Mouse (Mus musculus): ENCODE data around the gene Olfr1216.
"Not testable (repeated sequence)": the region's sequence is repeated elsewhere in the genome, so short reads cannot be mapped to it uniquely, and the experiment has no call there.

The Olfr1216 gene

GRCm38 (mm10) chr2:89018240-89018639 is at the start of gene Olfr1216:
TSS of gene Olfr1216 (minus strand) at chr2:89018340.
- no peak for DNase-seq (ENCODE audit: low spot score)

DNA sequence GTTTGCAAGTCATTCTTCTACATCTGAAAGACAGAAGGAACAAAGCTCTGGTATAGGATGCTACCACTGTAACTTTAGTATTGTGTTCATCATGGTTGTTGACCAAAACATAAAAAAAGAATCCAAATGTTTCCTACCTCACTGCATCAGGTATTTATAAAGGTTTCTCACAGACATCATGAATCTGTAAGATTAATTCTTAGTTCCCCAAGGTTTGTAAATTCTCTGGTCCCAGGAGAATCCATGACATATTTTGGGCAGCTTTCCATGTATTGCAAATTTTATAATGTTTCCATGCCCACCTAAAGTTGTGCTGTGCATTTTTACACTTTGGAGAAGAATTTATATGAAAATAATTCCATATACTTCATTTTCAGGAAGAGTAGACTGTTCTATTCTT is 42.9 kb upstream of the Olfr1216 start, which contains the start of gene Olfr1218:
TSS of gene Olfr1218 (minus strand) at position 101 of the 400 bp plus-strand sequence.
- no peak for DNase-seq (ENCODE audit: low spot score)

DNA sequence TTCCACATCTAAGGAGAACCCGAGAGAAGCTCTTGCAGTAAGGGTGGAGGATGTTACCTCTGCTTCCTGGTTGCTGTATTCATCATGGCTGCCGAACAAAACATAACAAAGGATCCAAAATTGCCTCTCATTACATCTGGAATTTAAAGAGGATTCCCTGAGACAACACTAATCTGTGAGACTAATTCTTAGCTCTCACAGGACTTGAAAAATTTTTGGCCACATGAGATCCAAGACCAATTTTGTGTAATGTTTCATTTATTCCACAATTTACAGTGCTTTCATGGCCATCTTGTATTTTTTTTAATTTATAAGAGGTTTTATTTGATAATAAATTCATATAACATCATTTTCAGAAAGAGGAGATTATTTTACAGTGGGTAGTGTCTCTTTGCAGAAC is 13.8 kb upstream of the Olfr1216 start, which contains the start of gene Olfr1217:
TSS of gene Olfr1217 (minus strand) at position 101 of the 400 bp plus-strand sequence.
- no peak for DNase-seq (ENCODE audit: low spot score)

- not testable (repeated sequence) for DNase-seq (ENCODE audit: low spot score)
Observed at GRCm38 (mm10) chr2:89021436-89021835, 3.3 kb upstream of the Olfr1216 start.

DNA sequence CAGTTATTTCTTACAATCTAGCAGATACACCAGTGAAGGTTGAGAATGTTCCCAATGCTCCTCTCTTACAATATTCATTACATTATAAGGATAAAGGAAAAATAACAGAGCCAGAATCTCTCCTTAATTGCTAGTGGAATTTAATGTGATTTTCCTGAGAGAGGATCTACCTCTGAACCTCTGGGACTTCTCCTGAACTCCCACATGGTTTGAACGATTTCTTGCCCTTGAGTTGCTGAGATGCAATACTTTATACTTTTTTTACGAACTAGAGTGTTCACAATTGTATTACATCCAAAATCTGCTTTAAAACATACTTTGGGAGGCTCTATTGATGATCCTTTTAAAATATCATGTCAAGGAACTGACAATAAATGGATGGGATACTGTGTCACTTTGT is 11.3 kb downstream of the Olfr1216 start, which contains the start of gene Olfr1215:
TSS of gene Olfr1215 (minus strand) at position 101 of the 400 bp plus-strand sequence.
- DNase-seq (ENCODE audit: low spot score), result no peak

GRCm38 (mm10) chr2:88992553-88992952 is 25.6 kb downstream of the Olfr1216 start, which contains the start of gene Olfr1214:
TSS of gene Olfr1214 (minus strand) at chr2:88992653.
- no peak for DNase-seq (ENCODE audit: low spot score)

DNA sequence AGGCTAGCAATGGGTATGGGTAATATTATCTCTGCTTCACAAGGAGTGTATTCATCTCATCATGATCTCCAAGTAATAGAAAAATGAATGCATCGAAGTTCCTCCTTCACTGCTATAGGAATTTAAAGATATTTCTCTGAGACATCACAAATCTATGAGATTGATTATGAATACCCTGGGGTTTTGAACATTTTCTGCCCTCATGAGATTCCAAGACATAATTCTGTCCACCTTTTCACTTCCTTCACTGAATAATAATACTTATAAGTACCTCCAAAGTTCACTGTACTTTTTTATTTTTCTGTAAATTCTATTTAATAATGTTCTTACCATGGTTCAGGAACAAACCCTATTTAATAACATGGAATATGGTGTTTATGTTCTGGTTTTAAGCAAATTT is 38.0 kb downstream of the Olfr1216 start, which contains the start of gene Gm13762:
TSS of gene Gm13762 (minus strand) at position 101 of the 400 bp plus-strand sequence.
- no peak for DNase-seq (ENCODE audit: low spot score)
